Mouse (Mus musculus) E14TG2a.4 (cell line): ENCODE measurements around the gene Fabp1.

Source experiments
- H3K27me3 ChIP-seq: 2 replicates; pipeline ENCODE4 v1.6.1; 2014; ENCODE audit warnings: low read length, control low read depth; ENCODE audit not compliant: insufficient read depth
- H3K36me3 ChIP-seq: 2 replicates; pipeline ENCODE4 v1.6.1; 2014; ENCODE audit warnings: low read length, control low read depth; ENCODE audit not compliant: insufficient read depth
- H3K4me1 ChIP-seq: replicated peaks from 2 replicates; pipeline ENCODE4 v1.6.1; 2014; ENCODE audit warnings: low read depth, low read length, control low read depth
- H3K4me3 ChIP-seq: replicated peaks from 2 replicates; pipeline ENCODE4 v1.5.1; 2014; ENCODE audit warnings: mild to moderate bottlenecking, low read length
- H3K9me3 ChIP-seq: 2 replicates; pipeline ENCODE4 v1.6.1; 2014; ENCODE audit warnings: low read length, control low read depth
- CTCF ChIP-seq: conservative IDR thresholded peaks from 2 replicates; pipeline ENCODE4 v1.5.1; 2014; ENCODE audit warnings: low read length
- NANOG ChIP-seq: IDR thresholded peaks from 2 replicates; pipeline ENCODE4 v1.6.1; 2014; ENCODE audit warnings: borderline replicate concordance, low read length, mixed read lengths
- POU5F1 ChIP-seq: IDR thresholded peaks from 2 replicates; pipeline ENCODE4 v1.6.1; 2014; ENCODE audit warnings: low read length, borderline replicate concordance

Gene Fabp1

DNA sequence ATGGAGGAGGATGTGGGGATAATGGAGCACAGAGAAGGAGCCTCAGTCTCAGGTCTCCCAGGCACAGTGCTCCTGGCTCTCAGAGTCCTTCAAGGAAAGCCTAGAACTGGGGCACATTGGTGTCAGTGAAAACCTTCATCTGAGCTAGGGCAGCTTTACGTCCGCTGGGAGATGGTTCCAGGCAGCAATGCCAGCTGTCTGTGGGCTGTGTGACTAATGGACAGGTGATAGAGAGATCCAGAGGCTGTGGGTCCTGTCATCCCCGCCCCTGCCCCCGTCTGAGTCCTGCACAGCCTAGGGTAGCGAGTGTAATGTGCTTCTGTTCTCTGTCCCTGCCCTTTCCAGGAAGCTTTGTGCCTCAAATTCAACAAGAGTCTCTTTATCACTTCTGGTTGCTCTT is 2.3 kb downstream of the Fabp1 start:
- no peak for TF ChIP-seq POU5F1
- no peak for TF ChIP-seq NANOG
- TF ChIP-seq CTCF: no peak
- no peak overlapping the region for H3K4me3 ChIP-seq
- H3K27me3 ChIP-seq: peaks cover 19% of the 10 kb centered on the region
- H3K4me1 ChIP-seq: peaks cover 41% of the 10 kb centered on the region
- peaks cover 2% of the 10 kb centered on the region for H3K9me3 ChIP-seq
- no peaks in the 10 kb centered on the region for H3K36me3 ChIP-seq

DNA sequence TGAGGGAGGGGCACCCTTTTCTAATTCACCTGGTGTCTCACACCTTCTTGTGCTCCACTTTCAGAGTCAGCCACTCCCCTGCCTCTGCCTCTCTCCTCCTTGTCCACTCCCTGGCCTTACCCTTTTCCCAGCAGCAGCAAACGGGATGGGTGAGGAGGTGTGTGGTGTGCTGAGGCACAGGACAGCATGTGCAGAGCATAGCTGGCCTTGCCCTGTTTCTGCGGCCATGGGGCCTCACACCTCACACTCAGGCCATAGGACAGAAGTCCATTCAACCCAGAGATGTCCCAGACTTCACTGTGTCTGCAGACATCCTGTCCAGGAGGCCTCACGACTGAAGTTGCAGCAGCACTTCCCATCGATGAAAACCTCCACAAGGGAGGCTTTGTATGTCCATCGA is 4.0 kb downstream of the Fabp1 start:
- Histone ChIP-seq H3K27me3 (peaks cover 14% of the 10 kb centered on the region), H3K4me1 (peaks cover 34% of the 10 kb centered on the region), H3K4me3 (no peak overlapping the region), H3K36me3 (no peaks in the 10 kb centered on the region), H3K9me3 (peaks cover 6% of the 10 kb centered on the region)
- TF ChIP-seq CTCF: no peak
- no peak for TF ChIP-seq POU5F1
- TF ChIP-seq NANOG: no peak

DNA sequence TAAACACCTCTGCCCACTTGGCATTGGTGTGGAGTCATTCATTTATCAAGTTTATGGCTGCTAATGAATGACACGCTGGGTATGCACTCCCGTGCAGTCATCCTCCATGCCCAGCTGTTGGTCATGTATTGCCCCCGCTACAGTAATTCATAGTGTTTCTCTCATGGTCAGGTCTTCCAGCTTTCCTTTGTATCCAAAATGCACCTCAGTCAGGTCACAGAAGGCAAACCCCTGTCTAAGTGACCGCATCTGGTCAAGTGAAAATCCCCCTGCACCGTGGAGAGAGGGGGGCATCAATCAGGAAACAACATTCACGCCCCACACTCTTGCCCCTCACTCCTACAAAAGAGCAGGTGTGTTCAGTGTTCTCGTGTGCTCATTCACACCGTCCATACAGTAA is 4.5 kb downstream of the Fabp1 start:
- TF ChIP-seq CTCF: no peak
- TF ChIP-seq NANOG: no peak
- TF ChIP-seq POU5F1: no peak

GRCm38 (mm10) chr6:71208691-71209090 is 9.1 kb downstream of the Fabp1 start:
- Histone ChIP-seq H3K4me1 (peaks cover 39% of the 10 kb centered on the region), H3K9me3 (peaks cover 6% of the 10 kb centered on the region), H3K36me3 (no peaks in the 10 kb centered on the region), H3K4me3 (no peak overlapping the region), H3K27me3 (peaks cover under 1% of the 10 kb centered on the region; the same call in 1 of the 2 replicates)
- peak; percentile 48; the same call in 1 of the 2 replicates for TF ChIP-seq NANOG
- no peak for TF ChIP-seq CTCF
- no peak for TF ChIP-seq POU5F1

More for the DNA sequence above, 4.5 kb downstream of the Fabp1 start:
- no peak overlapping the region for H3K4me3 ChIP-seq
- H3K27me3 ChIP-seq: peaks cover 14% of the 10 kb centered on the region
- peaks cover 6% of the 10 kb centered on the region for H3K9me3 ChIP-seq
- H3K4me1 ChIP-seq: peaks cover 36% of the 10 kb centered on the region
- no peaks in the 10 kb centered on the region for H3K36me3 ChIP-seq

- no peaks in the 10 kb centered on the region for H3K27me3 ChIP-seq
- H3K36me3 ChIP-seq: no peaks in the 10 kb centered on the region; the same call in 1 of the 2 replicates
- H3K4me3 ChIP-seq: no peak overlapping the region
- H3K4me1 ChIP-seq: peaks cover 29% of the 10 kb centered on the region
- TF ChIP-seq CTCF: no peak
- no peak for TF ChIP-seq POU5F1
- no peak for TF ChIP-seq NANOG
- H3K9me3 ChIP-seq: peaks cover 4% of the 10 kb centered on the region
Measured at GRCm38 (mm10) chr6:71211917-71212316, 12.3 kb downstream of the Fabp1 start.

GRCm38 (mm10) chr6:71212471-71212870 is 12.8 kb downstream of the Fabp1 start:
- H3K4me3 ChIP-seq: no peak overlapping the region
- no peaks in the 10 kb centered on the region; the same call in 1 of the 2 replicates for H3K36me3 ChIP-seq
- H3K4me1 ChIP-seq: peaks cover 29% of the 10 kb centered on the region
- no peaks in the 10 kb centered on the region for H3K27me3 ChIP-seq
- H3K9me3 ChIP-seq: no peaks in the 10 kb centered on the region; the same call in 1 of the 2 replicates
- TF ChIP-seq POU5F1: no peak
- no peak for TF ChIP-seq CTCF
- no peak for TF ChIP-seq NANOG

DNA sequence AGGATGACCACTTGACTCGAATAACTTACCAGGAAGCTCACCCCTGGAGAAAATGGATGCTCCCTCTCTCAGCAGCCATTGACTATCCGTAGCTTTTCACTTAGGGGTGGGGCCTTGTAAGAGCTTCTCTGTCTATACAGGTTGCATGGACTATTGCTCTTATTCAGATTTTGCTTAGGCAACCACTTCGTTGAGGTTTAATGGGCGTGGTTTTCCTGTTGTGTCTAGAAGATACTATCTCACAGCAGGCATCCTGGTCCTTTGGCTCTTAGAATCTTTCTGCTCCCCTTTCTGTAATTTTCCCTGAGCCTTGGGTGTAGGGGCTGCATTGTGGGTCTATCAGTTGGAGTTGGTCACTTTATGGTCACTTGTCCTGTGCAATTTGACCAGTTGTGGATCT is 21.9 kb downstream of the Fabp1 start:
- no peaks in the 10 kb centered on the region for H3K9me3 ChIP-seq
- no peak overlapping the region for H3K4me3 ChIP-seq
- H3K27me3 ChIP-seq: no peaks in the 10 kb centered on the region
- peaks cover 4% of the 10 kb centered on the region; the same call in 1 of the 2 replicates for H3K36me3 ChIP-seq
- H3K4me1 ChIP-seq: peaks cover 38% of the 10 kb centered on the region
- no peak for TF ChIP-seq POU5F1
- no peak for TF ChIP-seq NANOG
- no peak for TF ChIP-seq CTCF

- no peaks in the 10 kb centered on the region for H3K9me3 ChIP-seq
- peaks cover 55% of the 10 kb centered on the region for H3K4me1 ChIP-seq
- TF ChIP-seq POU5F1: no peak
- TF ChIP-seq NANOG: no peak
- no peak for TF ChIP-seq CTCF
- H3K36me3 ChIP-seq: no peaks in the 10 kb centered on the region
- H3K4me3 ChIP-seq: no peak overlapping the region
- H3K27me3 ChIP-seq: no peaks in the 10 kb centered on the region
Measured at GRCm38 (mm10) chr6:71224184-71224943, 24.7 kb downstream of the Fabp1 start.

GRCm38 (mm10) chr6:71226544-71226943 is 26.9 kb downstream of the Fabp1 start:
- peaks cover 48% of the 10 kb centered on the region for H3K4me1 ChIP-seq
- no peak for TF ChIP-seq CTCF
- no peak for TF ChIP-seq NANOG
- TF ChIP-seq POU5F1: no peak
- H3K36me3 ChIP-seq: no peaks in the 10 kb centered on the region
- no peaks in the 10 kb centered on the region for H3K9me3 ChIP-seq
- H3K27me3 ChIP-seq: no peaks in the 10 kb centered on the region
- H3K4me3 ChIP-seq: 0 out of 2 replicates have a peak overlapping the region, but pooled peaks have one; percentile 24
